ENCODE assay signal across 20 mouse cellular contexts in the genomic region with DNA sequence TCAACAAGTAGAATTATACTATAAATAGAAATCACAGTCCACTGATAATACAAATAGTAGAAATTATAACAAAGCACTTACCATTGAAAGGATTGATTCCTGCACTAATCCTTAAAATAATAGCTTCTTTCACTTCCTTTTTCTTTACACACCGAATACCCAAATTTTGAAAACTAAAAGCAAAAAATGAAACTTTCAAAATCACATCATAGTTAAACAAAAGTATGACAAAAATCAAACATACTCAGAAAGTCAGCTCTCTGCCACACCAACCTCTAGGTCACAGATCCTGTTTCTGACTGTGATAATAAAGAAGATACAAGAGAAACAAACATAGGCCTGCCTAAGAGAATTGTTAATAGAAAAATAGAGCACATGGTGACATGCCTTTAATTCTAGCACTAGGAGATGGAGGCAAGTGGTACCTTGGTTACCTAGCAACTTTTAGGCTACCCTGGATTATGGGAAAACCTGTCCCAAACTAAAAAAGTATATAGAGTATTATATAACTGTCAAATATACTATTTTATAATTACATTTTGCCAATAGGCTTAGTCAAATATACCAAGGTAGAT. TPM values are rescaled to one million over a fixed set of nuclear protein-coding genes. Genes with fewer than 3 reads are reported as not detected.
DNase-seq lines count a peak whose midpoint lies in the region; TF ChIP-seq lines count a peak whose summit lies in the region.
"Had no signal": no experiment of that assay in that cellular context is flagged by ENCODE, and none has a peak within 500 bp of the region (broad histone marks: within the 10 kb centered on the region; RNA-seq: fewer than 3 reads in every experiment).

No protein-coding gene starts in this region.

- peak overlapping the region; percentile 80 for H3K4me2 ChIP-seq in CH12.LX (ENCODE audit: insufficient read depth, low read depth, poor library complexity, severe bottlenecking)
- H3K4me2 ChIP-seq: embryonic facial prominence, embryonic 13.5 days; embryonic facial prominence, embryonic 15.5 days; forebrain, embryonic 12.5 days had no signal

- H3K9me3 ChIP-seq in CH12.LX (replicated peaks; ENCODE audit: low read length) = no peaks in the 10 kb centered on the region
- H3K9me3 ChIP-seq: embryonic facial prominence, embryonic 13.5 days; embryonic facial prominence, embryonic 15.5 days; forebrain, embryonic 10.5 days; forebrain, embryonic 12.5 days had no signal

- peak; percentile 17; the same call in 1 of the 2 replicates for TF ChIP-seq POLR2A in CH12.LX (IDR thresholded peaks at IDR 0.05; ENCODE audit: low read depth, low read length)

- TF ChIP-seq RAD21 in CH12.LX (IDR thresholded peaks at IDR 0.05; ENCODE audit: low read depth, low read length) = no peak

- H3K36me3 ChIP-seq in CH12.LX (replicated peaks in 1 of 2; ENCODE audit: control insufficient read depth in 1 of 2, insufficient read depth in 1 of 2, low read length in 1 of 2) = peaks cover 50 to 78% of the 10 kb centered on the region in 2 experiments
- peaks cover 19% of the 10 kb centered on the region for H3K36me3 ChIP-seq in splenic B cell, adult 2 months (ENCODE audit: control insufficient read depth, insufficient read depth, low read length, poor library complexity, severe bottlenecking)
- H3K36me3 ChIP-seq: embryonic facial prominence, embryonic 13.5 days; embryonic facial prominence, embryonic 15.5 days; forebrain, embryonic 10.5 days; forebrain, embryonic 12.5 days had no signal

- H3K4me3 ChIP-seq in CH12.LX (replicated peaks in 1 of 3; ENCODE audit: low read depth in 2 of 3, low read length in 2 of 3, poor library complexity in 1 of 3) = no peak overlapping the region
- H3K4me3 ChIP-seq: embryonic facial prominence, embryonic 13.5 days; embryonic facial prominence, embryonic 15.5 days; erythroblast, embryonic 14.5 days; forebrain, embryonic 10.5 days; forebrain, embryonic 12.5 days had no signal

- TF ChIP-seq CTCF in CH12.LX (conservative IDR thresholded peaks at IDR 0.05 in 1 of 2, IDR thresholded peaks at IDR 0.05 in 1 of 2; ENCODE audit: low read depth in 2 of 2, low read length in 2 of 2) = no peak

- dilution Hi-C loops in CH12.LX (cut with MboI; ENCODE audit: extremely low pct_ligation_motif_present, extremely low pct_unique_long_range_greater_than_20kb, low sequenced_read_pairs) = no loop called here

- peaks cover 71% of the 10 kb centered on the region for H3K79me2 ChIP-seq in CH12.LX (replicated peaks; ENCODE audit: control insufficient read depth, extremely low read depth, insufficient read depth, poor library complexity, severe bottlenecking)

- H3K27ac ChIP-seq in CH12.LX (ENCODE audit: insufficient read depth, low read depth) = peak overlapping the region; percentile 77; the same call in 1 of the 2 replicates
- H3K27ac ChIP-seq: embryonic facial prominence, embryonic 13.5 days; embryonic facial prominence, embryonic 15.5 days; forebrain, embryonic 10.5 days; forebrain, embryonic 12.5 days had no signal

- H3K4me1 ChIP-seq in CH12.LX (ENCODE audit: control insufficient read depth in 1 of 2, insufficient read depth in 2 of 2) = peaks cover 23 to 77% of the 10 kb centered on the region in 2 experiments
- H3K4me1 ChIP-seq: embryonic facial prominence, embryonic 13.5 days; embryonic facial prominence, embryonic 15.5 days; forebrain, embryonic 10.5 days; forebrain, embryonic 12.5 days had no signal

- H3K9ac ChIP-seq in CH12.LX (ENCODE audit: insufficient read depth, low read depth) = peak overlapping the region; percentile 61
- H3K9ac ChIP-seq: embryonic facial prominence, embryonic 13.5 days; embryonic facial prominence, embryonic 15.5 days; forebrain, embryonic 12.5 days had no signal

- in situ Hi-C loops in CH12.LX (cut with MboI; ENCODE audit: low pct_ligation_motif_present, low pct_unique_long_range_greater_than_20kb, low sequenced_read_pairs) = no loop called here

- H3K27me3 ChIP-seq in CH12.LX (replicated peaks) = no peaks in the 10 kb centered on the region
- H3K27me3 ChIP-seq in splenic B cell, adult 2 months (ENCODE audit: control insufficient read depth, insufficient read depth, low read length, poor library complexity, severe bottlenecking) = no peaks in the 10 kb centered on the region
- H3K27me3 ChIP-seq: embryonic facial prominence, embryonic 13.5 days; embryonic facial prominence, embryonic 15.5 days; forebrain, embryonic 12.5 days had no signal

- DNase-seq in A20 (ENCODE audit: low read depth, low spot score) (peak; percentile 26), CH12.LX (ENCODE audit: extremely low read depth) (peak; percentile 60)
- peak; percentile 54 for DNase-seq in splenic B cell, adult 2 months (ENCODE audit: low read depth, low spot score)
- DNase-seq in cerebellum, adult 9-11 months = no peak
- DNase-seq in ovary, postnatal 10 days (ENCODE audit: low spot score) = no peak
- DNase-seq: adrenal gland, adult 2 months; adrenal gland, postnatal 10 days; adrenal gland, postnatal 25 days; B cell, adult 2 months; cerebellum, adult 11 months; cerebellum, adult 2 months; cerebellum, adult 9-10 months; cerebellum, postnatal 14 days; cerebellum, postnatal 36 days; embryo, embryonic 11 days had no signal

- TF ChIP-seq EP300 in CH12.LX (IDR thresholded peaks at IDR 0.05; ENCODE audit: low read length) = peak; percentile 99

TF ChIP-seq in CH12.LX, 34 proteins besides CTCF, POLR2A, EP300 and RAD21:
- TF ChIP-seq ZC3H11A (IDR thresholded peaks at IDR 0.05; ENCODE audit: low read depth, low read length) (no peak), ELF1 (IDR thresholded peaks at IDR 0.05; ENCODE audit: low read depth, low read length) (no peak), MEF2A (IDR thresholded peaks at IDR 0.05; ENCODE audit: borderline replicate concordance, low read depth, low read length) (peak; percentile 90), RCOR1 (conservative IDR thresholded peaks at IDR 0.05; ENCODE audit: low read depth, low read length) (no peak; the same call in 1 of the 2 replicates), MAZ (IDR thresholded peaks at IDR 0.05; ENCODE audit: low read depth, low read length) (no peak), JUND (conservative IDR thresholded peaks at IDR 0.05; ENCODE audit: low read depth, low read length) (peak; percentile 91), POLR2AphosphoS2 (IDR thresholded peaks at IDR 0.05; ENCODE audit: low read depth, low read length) (no peak), KAT2A (IDR thresholded peaks at IDR 0.05; ENCODE audit: insufficient replicate concordance, low read length) (no peak), USF1 (IDR thresholded peaks at IDR 0.05; ENCODE audit: low read depth, low read length) (no peak), USF2 (conservative IDR thresholded peaks at IDR 0.05; ENCODE audit: low read depth, low read length) (no peak), MAFK (IDR thresholded peaks at IDR 0.05; ENCODE audit: insufficient replicate concordance, low read length) (0 out of 2 replicates have a peak, but pooled peaks have one; percentile 22), SIN3A (IDR thresholded peaks at IDR 0.05; ENCODE audit: low read length) (no peak), ZNF384 (IDR thresholded peaks at IDR 0.05; ENCODE audit: low read depth, low read length) (peak; percentile 38; the same call in 1 of the 2 replicates), PAX5 (IDR thresholded peaks at IDR 0.05; ENCODE audit: low read length) (no peak), ZKSCAN1 (IDR thresholded peaks at IDR 0.05; ENCODE audit: borderline replicate concordance, low read depth, low read length) (no peak), TBP (conservative IDR thresholded peaks at IDR 0.05; ENCODE audit: low read depth, low read length) (no peak), E2F4 (IDR thresholded peaks at IDR 0.05; ENCODE audit: insufficient replicate concordance, low read depth, low read length) (0 out of 2 replicates have a peak, but pooled peaks have one; percentile 37), UBTF (IDR thresholded peaks at IDR 0.05; ENCODE audit: low read depth, low read length) (no peak), JUN (IDR thresholded peaks at IDR 0.05; ENCODE audit: insufficient read depth, low read depth, low read length) (peak; percentile 96), BHLHE40 (IDR thresholded peaks at IDR 0.05; ENCODE audit: low read depth, low read length) (peak; percentile 68), ETS1 (conservative IDR thresholded peaks at IDR 0.05; ENCODE audit: low read depth, low read length) (peak; percentile 80), NRF1 (IDR thresholded peaks at IDR 0.05; ENCODE audit: low read depth, low read length) (no peak), MAX (IDR thresholded peaks at IDR 0.05; ENCODE audit: low read length) (0 out of 2 replicates have a peak, but pooled peaks have one; percentile 52), MXI1 (IDR thresholded peaks at IDR 0.05; ENCODE audit: low read depth, low read length) (no peak), CHD2 (IDR thresholded peaks at IDR 0.05; ENCODE audit: low read length) (peak; percentile 49; the same call in 1 of the 2 replicates), NELFE (IDR thresholded peaks at IDR 0.05; ENCODE audit: low read depth, low read length) (no peak), IRF4 (IDR thresholded peaks at IDR 0.05; ENCODE audit: low read depth, low read length) (peak; percentile 97), GABPA (IDR thresholded peaks at IDR 0.05; ENCODE audit: insufficient replicate concordance, low read depth, low read length) (no peak), MYC (IDR thresholded peaks at IDR 0.05; ENCODE audit: low read depth, low read length) (peak; percentile 71; the same call in 1 of the 2 replicates), HCFC1 (IDR thresholded peaks at IDR 0.05; ENCODE audit: low read depth, low read length) (no peak), SMC3 (IDR thresholded peaks at IDR 0.05; ENCODE audit: low read depth, low read length) (no peak), ZMIZ1 (IDR thresholded peaks at IDR 0.05; ENCODE audit: low read depth, low read length) (no peak), TCF12 (IDR thresholded peaks at IDR 0.05; ENCODE audit: low read depth, low read length) (peak; percentile 72; the same call in 1 of the 2 replicates), CHD1 (IDR thresholded peaks at IDR 0.05; ENCODE audit: low read depth, low read length) (no peak)

RNA-seq across cellular contexts. Expression of a gene that starts 17.5 kb away (rescaled TPM):
- total RNA-seq in CH12.LX (2012; rRNA removed) (21.5 and 28.4 TPM in 2 replicates), CH12.LX (2014; rRNA removed) (21.1 and 26.2 TPM in 2 replicates)
- polyA plus RNA-seq in CH12.LX (2012; ENCODE audit: insufficient read length, low read depth) = 31.6 and 38.1 TPM in 2 replicates

Comparison
In these comparisons a context has a peak if more than half of its experiments do, and no peak if none do; other contexts are left out.
1. DNase-seq: peak in A20 (single experiment), CH12.LX (single experiment) and splenic B cell, adult 2 months (single experiment); none in cerebellum, adult 9-11 months (single experiment) and ovary, postnatal 10 days (single experiment).